Mouse (Mus musculus) liver, embryonic 14.5 days (tissue): ENCODE measurements around the gene Myrfl.

ENCODE experiments used
- CTCF ChIP-seq: IDR thresholded peaks from 2 replicates; pipeline ENCODE4 v1.5.1; 2016; ENCODE audit warnings: antibody characterized with exemption, low read depth, control low read depth
- EP300 ChIP-seq: IDR thresholded peaks from 2 replicates; pipeline ENCODE4 v1.6.1; 2016; ENCODE audit warnings: antibody characterized with exemption, low read depth

- TF ChIP-seq CTCF (no peak), EP300 (no peak)
These were observed 148.0 kb downstream of the Myrfl start for GRCm38 (mm10) chr10:116748681-116749080.
